Mouse (Mus musculus): ENCODE measurements around the gene Cul4a. TPM values are rescaled to one million over a fixed set of nuclear protein-coding genes. Genes with fewer than 3 reads are reported as not detected.
A peak's percentile ranks its signal among the peaks of the same experiment; 100 is the strongest.

The Cul4a gene
- polyA plus RNA-seq, 1 experiment from 2014 or later, result 89.4 TPM

DNA sequence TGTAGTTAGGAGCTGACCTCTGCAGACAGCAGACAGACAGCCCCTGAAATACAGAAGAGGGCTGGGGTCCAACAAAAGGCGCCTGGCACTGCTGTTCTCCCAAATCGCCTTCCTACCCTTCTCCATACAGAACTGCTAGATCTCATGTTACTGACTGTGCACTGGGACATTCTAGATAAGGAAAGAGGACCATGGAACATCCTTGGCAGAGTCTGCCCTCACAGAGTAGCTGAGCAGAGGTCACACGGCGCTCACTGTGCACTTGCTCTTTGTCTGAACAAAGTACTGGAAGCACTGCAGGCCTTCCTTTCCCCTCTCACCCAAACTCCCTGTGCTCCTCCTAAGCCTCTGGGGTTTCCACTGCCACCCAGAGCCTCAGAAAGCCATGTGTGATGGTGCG is 36.3 kb downstream of the Cul4a start:
- no peak overlapping the region for H3K4me2 ChIP-seq
- peaks cover 98% of the 10 kb centered on the region for H3K36me3 ChIP-seq
- H3K9ac ChIP-seq, result no peak overlapping the region
- no peaks in the 10 kb centered on the region for H3K27me3 ChIP-seq
- ATAC-seq (ENCODE audit: insufficient number of reproducible peaks, insufficient read depth, low FRiP score, low TSS enrichment, low read depth), result no peak
- WGBS, result 93% methylated on average over 5 of the region's 5 CpGs
- H3K4me3 ChIP-seq, result no peak overlapping the region
- H3K4me1 ChIP-seq, result no peaks in the 10 kb centered on the region
- H3K9me3 ChIP-seq, result no peaks in the 10 kb centered on the region
- H3K27ac ChIP-seq, result no peak overlapping the region

DNA sequence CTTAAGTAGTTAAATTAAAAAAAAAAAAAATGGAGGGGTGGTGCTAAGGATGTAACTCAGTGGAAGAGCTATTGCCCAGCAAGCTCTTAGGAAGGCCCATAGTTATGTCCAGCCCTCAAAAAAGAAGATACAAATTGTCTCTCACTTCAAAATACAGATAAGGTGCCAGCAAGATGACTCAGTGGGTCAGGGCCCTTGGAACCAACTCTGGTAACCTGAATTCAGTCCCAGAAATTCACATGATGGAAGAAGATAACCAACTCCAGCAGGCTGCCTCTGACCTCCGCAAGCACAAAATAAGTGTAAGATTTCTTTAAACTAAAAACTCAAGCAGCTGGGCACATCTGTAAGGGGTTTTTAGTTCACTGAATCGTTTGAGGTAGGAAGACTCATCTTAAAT is 43.1 kb downstream of the Cul4a start:
- no peak overlapping the region for H3K4me2 ChIP-seq
- no peak for ATAC-seq (ENCODE audit: insufficient number of reproducible peaks, insufficient read depth, low FRiP score, low TSS enrichment, low read depth)
- peaks cover 55% of the 10 kb centered on the region for H3K36me3 ChIP-seq
- H3K27me3 ChIP-seq, result no peaks in the 10 kb centered on the region
- no peaks in the 10 kb centered on the region for H3K4me1 ChIP-seq
- H3K27ac ChIP-seq, result no peak overlapping the region
- 84% methylated on average over 2 of the region's 2 CpGs for WGBS
- no peak overlapping the region for H3K4me3 ChIP-seq
- no peaks in the 10 kb centered on the region for H3K9me3 ChIP-seq
- no peak overlapping the region for H3K9ac ChIP-seq

DNA sequence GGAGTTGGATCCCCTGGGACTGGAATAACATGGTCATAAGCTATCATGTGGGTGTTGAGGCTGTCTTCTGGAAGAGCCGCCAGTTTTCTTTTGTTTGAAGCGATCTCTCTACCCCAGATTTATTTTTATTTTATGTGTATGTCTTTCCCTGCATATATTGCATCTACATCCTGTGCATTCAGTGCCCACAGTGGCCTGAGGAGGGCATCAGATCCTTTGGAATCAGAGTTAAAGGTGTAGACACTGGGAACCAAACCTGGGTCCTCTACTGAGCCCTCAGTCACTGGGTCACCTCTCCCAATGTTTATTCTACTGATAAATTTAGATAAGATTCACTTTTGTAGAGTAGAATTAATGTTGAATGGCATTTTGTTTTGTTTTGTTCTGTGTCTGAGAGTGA is 43.9 kb downstream of the Cul4a start:
- no peak overlapping the region for H3K9ac ChIP-seq
- 96% methylated on average over 2 of the region's 2 CpGs for WGBS
- peaks cover 52% of the 10 kb centered on the region for H3K36me3 ChIP-seq

DNA sequence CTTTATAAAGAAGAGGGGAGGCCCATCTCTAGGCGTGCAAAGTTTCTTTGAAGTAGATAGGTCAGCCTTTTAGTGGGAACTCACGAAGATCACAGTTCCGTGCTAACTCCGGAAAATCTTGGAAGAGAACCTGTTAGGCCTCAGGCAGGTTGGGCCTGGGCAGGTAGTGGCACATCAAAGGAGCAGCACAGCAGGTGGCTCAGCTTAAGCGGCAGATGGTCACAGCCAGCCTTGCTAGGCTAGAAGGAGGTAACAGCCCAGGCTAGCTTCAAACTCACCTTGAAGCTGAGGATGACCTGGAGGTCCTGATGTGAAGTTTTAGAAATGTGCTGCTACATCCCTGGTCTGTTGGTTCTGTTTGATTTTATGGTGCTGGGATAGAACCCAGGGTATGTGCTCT is 44.4 kb downstream of the Cul4a start:
- H3K4me1 ChIP-seq, result no peaks in the 10 kb centered on the region
- no peak for ATAC-seq (ENCODE audit: insufficient number of reproducible peaks, insufficient read depth, low FRiP score, low TSS enrichment, low read depth)
- H3K4me2 ChIP-seq, result no peak overlapping the region
- H3K4me3 ChIP-seq, result no peak overlapping the region
- no peak overlapping the region for H3K9ac ChIP-seq
- H3K27ac ChIP-seq, result no peak overlapping the region
- peaks cover 49% of the 10 kb centered on the region for H3K36me3 ChIP-seq
- 53% methylated on average over 5 of the region's 5 CpGs for WGBS
- H3K9me3 ChIP-seq, result no peaks in the 10 kb centered on the region
- H3K27me3 ChIP-seq, result no peaks in the 10 kb centered on the region

More for the DNA sequence above, 43.9 kb downstream of the Cul4a start:
- no peaks in the 10 kb centered on the region for H3K4me1 ChIP-seq
- no peaks in the 10 kb centered on the region for H3K27me3 ChIP-seq
- no peak overlapping the region for H3K4me3 ChIP-seq
- no peak overlapping the region for H3K27ac ChIP-seq
- H3K4me2 ChIP-seq, result no peak overlapping the region
- no peak for ATAC-seq (ENCODE audit: insufficient number of reproducible peaks, insufficient read depth, low FRiP score, low TSS enrichment, low read depth)
- H3K9me3 ChIP-seq, result no peaks in the 10 kb centered on the region

DNA sequence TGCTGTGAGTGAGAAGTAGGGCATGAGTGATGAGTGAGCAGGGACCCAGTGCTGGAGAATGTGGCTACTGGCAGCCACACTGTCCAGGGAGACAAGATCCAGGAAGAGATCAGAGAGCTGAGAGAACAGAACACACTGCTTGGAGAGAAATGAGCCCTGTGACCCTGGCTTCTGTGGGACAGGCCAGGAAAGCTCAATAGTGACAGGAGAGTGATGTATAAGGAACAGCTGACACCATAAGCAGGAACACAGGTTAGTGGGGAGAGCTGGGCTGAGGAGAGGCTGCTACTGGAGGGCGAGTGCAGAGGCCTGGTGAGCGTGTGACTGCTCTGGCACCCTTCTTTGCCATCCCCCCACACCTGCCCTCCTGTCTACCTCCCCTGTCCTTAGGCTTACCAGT is 45.5 kb downstream of the Cul4a start:
- Histone ChIP-seq H3K9me3 (no peaks in the 10 kb centered on the region), H3K27ac (no peak overlapping the region), H3K4me2 (no peak overlapping the region), H3K4me1 (no peaks in the 10 kb centered on the region), H3K9ac (no peak overlapping the region), H3K27me3 (no peaks in the 10 kb centered on the region), H3K4me3 (no peak overlapping the region), H3K36me3 (peaks cover 38% of the 10 kb centered on the region)
- no peak for ATAC-seq (ENCODE audit: insufficient number of reproducible peaks, insufficient read depth, low FRiP score, low TSS enrichment, low read depth)
- 68% methylated on average over 2 of the region's 2 CpGs for WGBS

DNA sequence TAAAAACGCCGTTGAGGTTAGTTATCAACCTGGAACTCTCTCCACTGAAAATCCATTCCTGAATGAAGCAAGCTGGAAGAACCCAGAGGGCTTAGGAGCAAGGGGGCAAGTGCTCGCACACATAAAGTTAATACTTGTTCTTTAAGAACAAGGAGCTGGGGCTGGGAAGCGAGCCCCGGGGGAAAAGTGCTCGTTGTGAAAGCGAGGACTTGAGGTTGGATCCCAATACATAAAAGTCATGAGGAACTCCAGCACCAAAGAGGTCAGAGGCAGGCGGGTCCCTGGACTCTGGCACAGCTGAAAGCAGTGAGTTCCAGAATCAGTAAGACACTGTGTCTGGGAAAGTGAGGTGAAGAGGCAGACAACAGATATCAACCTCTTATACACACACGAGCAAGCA is 48.7 kb downstream of the Cul4a start:
- H3K27me3 ChIP-seq, result no peaks in the 10 kb centered on the region
- 0 out of 2 replicates have a peak, but pooled peaks cover 3% of the 10 kb centered on the region for H3K4me1 ChIP-seq
- H3K9ac ChIP-seq, result no peak overlapping the region
- H3K27ac ChIP-seq, result no peak overlapping the region
- H3K9me3 ChIP-seq, result no peaks in the 10 kb centered on the region
- no peak overlapping the region for H3K4me3 ChIP-seq
- no peak overlapping the region for H3K4me2 ChIP-seq
- H3K36me3 ChIP-seq, result peaks cover 11% of the 10 kb centered on the region
- 71% methylated on average over 9 of the region's 9 CpGs for WGBS
- ATAC-seq (ENCODE audit: insufficient number of reproducible peaks, insufficient read depth, low FRiP score, low TSS enrichment, low read depth), result no peak

DNA sequence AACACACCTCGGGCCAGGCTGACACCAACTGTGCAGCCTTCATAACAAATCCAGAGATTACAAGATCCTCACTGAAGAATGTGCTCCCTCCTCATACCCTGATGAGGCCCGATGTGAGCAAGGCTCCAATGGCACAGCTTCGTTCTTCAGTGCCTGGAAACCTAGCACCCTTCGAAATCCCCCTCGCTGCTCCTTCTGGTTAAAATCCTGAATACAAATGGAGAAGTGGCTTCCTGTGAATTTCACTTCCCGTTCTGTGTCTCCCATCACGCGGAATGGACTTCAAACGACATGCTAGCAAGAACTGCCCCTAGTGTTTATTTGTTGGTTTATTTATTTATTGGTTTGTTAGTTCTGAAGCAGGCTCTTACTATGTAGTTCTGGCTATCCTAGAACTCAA is 49.9 kb downstream of the Cul4a start:
- Histone ChIP-seq H3K4me3 (no peak overlapping the region), H3K9me3 (no peaks in the 10 kb centered on the region), H3K27ac (no peak overlapping the region), H3K9ac (no peak overlapping the region), H3K27me3 (no peaks in the 10 kb centered on the region), H3K36me3 (0 out of 2 replicates have a peak, but pooled peaks cover 5% of the 10 kb centered on the region), H3K4me2 (no peak overlapping the region), H3K4me1 (peaks cover 10% of the 10 kb centered on the region)
- WGBS, result 66% methylated on average over 9 of the region's 9 CpGs
- ATAC-seq (ENCODE audit: insufficient number of reproducible peaks, insufficient read depth, low FRiP score, low TSS enrichment, low read depth), result no peak

DNA sequence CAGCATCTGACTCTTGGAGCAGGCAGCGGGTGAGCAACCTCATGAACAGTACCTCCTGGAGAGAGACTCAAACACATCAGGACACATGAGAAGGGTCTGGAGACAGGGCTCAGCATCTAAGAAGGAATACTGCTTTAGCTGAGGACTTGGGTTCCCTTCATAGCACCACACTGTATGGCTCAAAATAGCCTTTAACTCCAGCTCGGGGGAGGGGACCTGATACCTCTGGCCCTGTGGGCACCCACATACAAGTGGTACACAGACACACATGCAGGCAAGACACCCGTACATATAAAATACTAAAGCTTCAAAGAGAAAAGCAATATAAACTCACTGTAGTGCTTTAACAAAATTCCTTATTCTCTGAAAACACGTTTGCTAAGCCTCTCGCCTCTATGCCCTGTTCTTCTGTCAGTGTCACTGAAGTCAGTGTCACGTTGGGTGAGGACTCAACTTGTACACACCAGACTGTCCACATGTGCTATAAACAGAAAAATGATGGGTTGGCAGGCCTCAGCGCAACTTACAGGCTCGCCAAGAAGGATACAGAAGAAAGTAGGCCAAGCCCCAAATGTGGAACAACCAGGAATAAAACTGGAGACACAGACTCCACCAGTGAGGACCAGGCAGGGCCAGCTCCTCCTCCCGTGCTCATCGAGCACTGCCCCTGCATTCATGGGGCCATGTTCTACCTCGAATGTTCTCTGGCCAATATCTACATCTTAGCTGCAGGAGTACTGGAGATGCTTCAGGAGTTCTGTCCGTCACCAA is 51.1 kb downstream of the Cul4a start:
- Histone ChIP-seq H3K4me1 (peaks cover 12% of the 10 kb centered on the region), H3K36me3 (0 out of 2 replicates have a peak, but pooled peaks cover 5% of the 10 kb centered on the region), H3K9ac (no peak overlapping the region), H3K4me3 (no peak overlapping the region), H3K27me3 (no peaks in the 10 kb centered on the region), H3K27ac (no peak overlapping the region), H3K4me2 (no peak overlapping the region), H3K9me3 (no peaks in the 10 kb centered on the region)
- 73% methylated on average over 12 of the region's 12 CpGs for WGBS
- ATAC-seq (ENCODE audit: insufficient number of reproducible peaks, insufficient read depth, low FRiP score, low TSS enrichment, low read depth), result no peak

DNA sequence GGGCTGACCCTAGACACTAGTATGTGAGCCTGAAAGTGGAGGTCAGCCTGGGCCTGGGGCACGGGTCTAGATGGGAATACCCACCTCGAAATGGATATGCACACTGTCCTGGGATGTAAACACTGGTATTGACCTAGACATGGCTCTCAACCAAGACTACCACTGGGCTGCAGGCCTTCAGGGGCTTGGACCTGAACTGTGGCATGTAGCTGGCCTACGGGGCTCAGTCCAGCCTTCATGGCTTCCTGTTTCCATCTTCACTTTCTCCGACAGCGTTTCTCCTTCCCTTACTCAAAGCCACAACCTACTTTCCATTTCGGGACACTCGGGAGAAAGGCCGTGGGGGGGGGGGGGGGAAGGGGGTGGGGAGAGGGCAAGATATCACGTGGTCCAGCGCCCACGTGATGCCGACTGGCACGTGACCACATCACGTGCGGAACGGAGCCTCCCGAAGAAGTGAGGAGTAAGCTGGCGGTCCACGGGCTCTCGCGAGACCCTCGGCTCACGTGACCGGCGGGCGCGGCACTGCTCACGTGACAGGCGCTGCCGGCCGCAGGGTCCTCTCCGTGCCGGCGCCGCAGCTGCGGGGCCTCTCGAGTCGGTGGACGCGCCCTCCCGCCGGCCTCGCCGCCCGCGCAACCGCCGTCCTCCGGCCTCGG is 53.4 kb downstream of the Cul4a start, which contains the start of gene Lamp1:
Gene Lamp1 (plus strand): TSS at position 444 of the 659 bp plus-strand sequence.
- ATAC-seq (ENCODE audit: insufficient number of reproducible peaks, insufficient read depth, low FRiP score, low TSS enrichment, low read depth), result peak; percentile 93
- peak within 1 kb of the TSS; percentile 98 for H3K9ac ChIP-seq
- H3K36me3 ChIP-seq, result 0 out of 2 replicates have a peak, but pooled peaks cover 5% of the 10 kb centered on the region
- 1% methylated on average over 29 of the region's 50 CpGs for WGBS
- H3K4me3 ChIP-seq, result peak within 1 kb of the TSS; percentile 100
- H3K4me2 ChIP-seq, result peak within 1 kb of the TSS; percentile 90
- H3K27me3 ChIP-seq, result no peaks in the 10 kb centered on the region
- H3K27ac ChIP-seq, result peak within 1 kb of the TSS; percentile 74
- H3K9me3 ChIP-seq, result no peaks in the 10 kb centered on the region
- peaks cover 12% of the 10 kb centered on the region for H3K4me1 ChIP-seq

DNA sequence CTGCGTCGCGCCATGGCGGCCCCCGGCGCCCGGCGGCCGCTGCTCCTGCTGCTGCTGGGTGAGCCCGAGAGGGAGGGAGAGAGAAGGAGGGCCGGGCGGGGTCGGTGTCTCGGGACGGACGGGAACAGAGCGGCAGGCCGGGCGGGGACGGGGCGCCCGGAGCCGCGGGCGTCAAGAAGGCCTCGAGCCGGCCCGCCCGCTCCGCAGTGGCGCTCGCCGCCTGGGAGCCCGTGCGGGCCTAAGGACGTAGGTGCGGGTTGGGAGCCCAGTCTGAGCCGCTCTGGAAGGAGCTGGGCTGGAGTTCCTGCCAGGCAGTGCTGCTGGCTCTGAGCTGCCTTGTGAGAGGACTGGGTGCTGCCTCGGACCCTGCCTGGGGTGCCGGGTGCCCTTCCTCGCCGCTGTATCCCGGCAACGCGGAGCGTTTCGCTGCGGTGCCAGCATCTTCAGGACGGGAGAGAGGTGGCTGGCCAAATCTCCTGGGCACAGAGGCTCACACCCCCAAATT is 54.0 kb downstream of the Cul4a start:
- Histone ChIP-seq H3K9ac (peak overlapping the region; percentile 98), H3K27ac (peak overlapping the region; percentile 60), H3K36me3 (0 out of 2 replicates have a peak, but pooled peaks cover 1% of the 10 kb centered on the region), H3K9me3 (no peaks in the 10 kb centered on the region), H3K4me3 (peak overlapping the region; percentile 100), H3K27me3 (no peaks in the 10 kb centered on the region), H3K4me1 (peaks cover 12% of the 10 kb centered on the region), H3K4me2 (peak overlapping the region; percentile 90)
- peak; percentile 50; the same call in 1 of the 2 replicates for ATAC-seq (ENCODE audit: insufficient number of reproducible peaks, insufficient read depth, low FRiP score, low TSS enrichment, low read depth)
- WGBS, result under 1% methylated on average over 40 of the region's 49 CpGs

DNA sequence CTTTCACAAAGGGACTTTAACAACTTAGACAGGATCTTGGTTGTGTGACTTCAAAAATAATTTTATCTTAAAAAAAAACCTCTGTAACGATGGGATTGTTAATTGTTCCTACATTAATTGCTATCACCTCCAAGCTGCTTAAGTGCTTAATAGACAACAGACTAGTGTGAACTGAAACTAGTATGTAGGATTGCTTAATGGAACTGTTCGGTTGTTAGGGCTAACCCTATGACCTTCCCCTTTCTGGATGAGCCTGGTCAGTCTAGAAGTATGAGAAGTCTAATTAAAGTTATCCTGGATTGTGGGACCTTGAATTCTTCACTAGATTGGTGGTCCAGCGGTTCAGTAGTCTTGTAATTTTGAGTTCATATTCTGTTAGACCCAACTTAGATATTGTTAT is 55.3 kb downstream of the Cul4a start:
- Histone ChIP-seq H3K36me3 (peaks cover 3% of the 10 kb centered on the region; the same call in 1 of the 2 replicates), H3K9ac (peak overlapping the region; percentile 98; the same call in 1 of the 2 replicates), H3K27me3 (no peaks in the 10 kb centered on the region), H3K4me1 (peaks cover 12% of the 10 kb centered on the region), H3K27ac (no peak overlapping the region), H3K4me3 (peak overlapping the region; percentile 100; the same call in 1 of the 2 replicates), H3K4me2 (peak overlapping the region; percentile 90), H3K9me3 (no peaks in the 10 kb centered on the region)
- WGBS, result 82% methylated on average over 3 of the region's 3 CpGs
- ATAC-seq (ENCODE audit: insufficient number of reproducible peaks, insufficient read depth, low FRiP score, low TSS enrichment, low read depth), result no peak
